Mouse (Mus musculus) embryonic facial prominence, embryonic 10.5 days (tissue): ENCODE data around the gene Scin. TPM values are rescaled to one million over a fixed set of nuclear protein-coding genes. Genes with fewer than 3 reads are reported as not detected.

Experiments used
- DNase-seq: peaks from one replicate; pipeline ENCODE4 v3.0.0-alpha.2; 2017; ENCODE audit warnings: low spot score
- H3K27ac ChIP-seq: fragments of 300-500 bp; sonication (generic); replicated peaks from 2 replicates; pipeline ENCODE4 v1.5.1; 2016; ENCODE audit warnings: mild to moderate bottlenecking
- H3K27me3 ChIP-seq: fragments of 300-500 bp; sonication (generic); replicated peaks from 2 replicates; pipeline ENCODE4 v1.6.1; 2016; ENCODE audit warnings: low read depth, mild to moderate bottlenecking; ENCODE audit not compliant: poor library complexity, severe bottlenecking
- H3K36me3 ChIP-seq: fragments of 300-500 bp; sonication (generic); replicated peaks from 2 replicates; pipeline ENCODE4 v1.6.1; 2016; ENCODE audit warnings: mild to moderate bottlenecking, moderate library complexity
- H3K4me1 ChIP-seq: fragments of 300-500 bp; sonication (generic); 2 replicates; pipeline ENCODE4 v1.6.1; 2016
- H3K4me3 ChIP-seq: fragments of 300-500 bp; sonication (generic); 2 replicates; pipeline ENCODE4 v1.5.1; 2016; ENCODE audit warnings: mild to moderate bottlenecking, moderate library complexity
- H3K9me3 ChIP-seq: fragments of 300-500 bp; sonication (generic); 2 replicates; pipeline ENCODE4 v1.6.1; 2016; ENCODE audit warnings: mild to moderate bottlenecking
- WGBS: fragments of 180-500 bp; shearing (Covaris S2); methylation state at CpG from one replicate; pipeline ENCODE4 v1.1.7; 2016; 5-methylcytosine and 5-hydroxymethylcytosine counted together
- polyA plus RNA-seq: library from polyadenylated mRNA; unstranded; fragments of >200 nt; fragmentation: Nextera tagmentation; extraction: Ambion mirVana; gene quantifications from 2 replicates; pipeline ENCODE4 v1.2.1, GENCODE M21; 2016

Scin gene
- polyA plus RNA-seq, 1 experiment from 2014 or later: not detected

DNA sequence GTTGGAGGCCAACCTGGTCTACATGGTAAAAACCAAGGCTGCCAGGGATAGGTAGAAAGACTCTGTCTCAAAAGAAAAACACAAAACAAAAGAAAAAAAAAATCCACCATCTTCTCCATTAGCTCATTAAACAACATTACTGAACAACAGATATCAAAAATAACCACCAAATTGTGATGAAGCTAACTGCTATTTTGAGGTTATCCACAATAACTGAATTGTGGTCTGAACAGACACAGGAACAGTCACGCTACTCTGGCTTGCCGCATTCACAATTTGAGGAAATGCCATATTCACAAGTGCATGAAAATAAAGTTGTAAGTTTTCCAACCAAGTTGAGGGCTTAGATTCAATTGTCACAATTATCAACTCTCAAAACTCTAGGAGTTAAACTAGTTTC, 31.7 kb downstream of the Scin start:
- H3K36me3 ChIP-seq: no peaks in the 10 kb centered on the region
- DNase-seq: no peak
- H3K4me3 ChIP-seq: no peak overlapping the region
- no peak overlapping the region for H3K27ac ChIP-seq
- no peaks in the 10 kb centered on the region for H3K9me3 ChIP-seq
- H3K27me3 ChIP-seq: no peaks in the 10 kb centered on the region
- WGBS: 96% methylated on average over 2 of the region's 2 CpGs
- H3K4me1 ChIP-seq: no peaks in the 10 kb centered on the region

DNA sequence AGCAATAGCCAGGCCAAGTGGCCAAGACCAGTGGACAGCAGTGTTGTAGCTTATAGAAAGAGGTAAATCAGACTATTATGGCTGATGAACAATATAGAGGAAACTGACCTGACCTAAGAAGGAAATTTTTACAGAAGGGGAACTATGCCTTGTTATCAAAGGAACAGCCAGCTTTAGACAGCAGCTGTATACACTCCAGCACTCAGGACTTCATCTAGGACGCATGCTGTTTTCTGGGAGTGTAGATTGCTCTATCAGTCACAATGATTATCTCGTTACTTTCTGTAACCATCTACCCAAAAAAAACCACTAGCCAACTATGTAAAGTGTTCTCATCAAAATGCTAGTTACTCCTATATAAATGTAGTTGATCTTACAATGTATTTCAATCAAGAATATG, 34.6 kb downstream of the Scin start:
- WGBS: 88% methylated on average over 2 of the region's 2 CpGs
- H3K4me3 ChIP-seq: no peak overlapping the region
- DNase-seq: no peak

DNA sequence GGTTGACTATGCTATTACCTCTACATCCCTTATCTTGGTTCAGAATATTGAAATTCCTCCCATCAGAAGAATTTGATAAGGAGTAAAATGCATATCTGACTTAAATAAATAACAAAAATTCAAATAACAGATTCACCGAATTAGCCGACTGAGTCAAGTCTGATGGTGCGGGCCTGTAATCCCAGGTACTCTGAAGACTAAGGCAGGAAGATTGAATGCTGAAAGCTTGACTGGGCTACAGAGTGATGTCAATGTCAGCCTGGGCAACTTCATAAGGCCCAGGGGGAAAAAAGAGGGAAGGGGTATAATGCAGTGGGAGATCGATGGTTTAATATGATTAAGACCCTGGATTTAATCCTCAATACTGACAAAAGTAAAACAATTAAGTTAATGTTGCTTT, 36.6 kb downstream of the Scin start:
- Histone ChIP-seq H3K27ac (no peak overlapping the region), H3K4me1 (no peaks in the 10 kb centered on the region), H3K4me3 (no peak overlapping the region), H3K27me3 (no peaks in the 10 kb centered on the region), H3K9me3 (no peaks in the 10 kb centered on the region), H3K36me3 (no peaks in the 10 kb centered on the region)
- 95% methylated on average over 4 of the region's 4 CpGs for WGBS
- DNase-seq: no peak

More for the DNA sequence above, 34.6 kb downstream of the Scin start:
- Histone ChIP-seq H3K27me3 (no peaks in the 10 kb centered on the region), H3K9me3 (no peaks in the 10 kb centered on the region), H3K27ac (no peak overlapping the region), H3K36me3 (no peaks in the 10 kb centered on the region), H3K4me1 (no peaks in the 10 kb centered on the region)

DNA sequence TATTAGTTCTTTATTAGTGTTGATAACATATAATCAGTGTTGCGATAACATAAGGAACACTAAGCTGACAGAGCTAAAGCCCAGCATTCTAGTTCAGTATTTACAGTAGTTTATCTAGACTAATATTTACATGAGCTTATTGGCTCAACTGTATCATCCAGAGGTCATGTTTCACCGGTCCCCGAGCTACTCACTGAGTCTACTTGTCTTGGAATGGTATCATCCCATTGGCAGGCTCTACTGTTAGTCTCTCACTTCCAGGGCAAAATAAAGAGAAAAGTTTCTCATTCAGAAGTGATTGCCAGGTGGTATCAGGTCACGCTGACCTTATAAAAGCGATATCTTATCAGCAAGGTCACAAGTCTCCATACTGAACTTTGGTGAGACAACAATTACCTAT, 37.0 kb downstream of the Scin start:
- Histone ChIP-seq H3K4me3 (no peak overlapping the region), H3K27ac (no peak overlapping the region), H3K27me3 (no peaks in the 10 kb centered on the region), H3K9me3 (no peaks in the 10 kb centered on the region), H3K4me1 (no peaks in the 10 kb centered on the region), H3K36me3 (no peaks in the 10 kb centered on the region)
- WGBS: 92% methylated on average over 5 of the region's 5 CpGs
- no peak for DNase-seq

DNA sequence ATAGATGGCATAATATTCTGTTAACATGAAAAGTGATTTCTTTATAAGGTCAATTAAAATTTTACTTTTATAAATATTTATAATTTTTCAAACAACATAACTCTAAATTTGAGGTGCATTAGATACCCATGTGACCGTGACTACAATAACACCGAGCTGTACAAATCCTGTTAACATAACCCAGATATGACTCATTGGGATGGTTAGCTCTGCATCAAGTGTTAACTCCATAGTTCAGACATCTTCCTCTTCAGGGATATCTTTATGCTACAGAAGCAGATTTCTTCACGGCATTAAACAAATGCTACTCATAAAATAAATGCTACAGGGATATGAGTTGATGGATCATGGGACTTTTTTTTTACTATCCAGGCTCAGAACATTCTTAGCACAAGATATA, 37.6 kb downstream of the Scin start:
- Histone ChIP-seq H3K36me3 (no peaks in the 10 kb centered on the region), H3K27ac (no peak overlapping the region), H3K4me3 (no peak overlapping the region), H3K4me1 (no peaks in the 10 kb centered on the region), H3K9me3 (no peaks in the 10 kb centered on the region), H3K27me3 (no peaks in the 10 kb centered on the region)
- WGBS: 93% methylated on average over 3 of the region's 3 CpGs
- DNase-seq: no peak

DNA sequence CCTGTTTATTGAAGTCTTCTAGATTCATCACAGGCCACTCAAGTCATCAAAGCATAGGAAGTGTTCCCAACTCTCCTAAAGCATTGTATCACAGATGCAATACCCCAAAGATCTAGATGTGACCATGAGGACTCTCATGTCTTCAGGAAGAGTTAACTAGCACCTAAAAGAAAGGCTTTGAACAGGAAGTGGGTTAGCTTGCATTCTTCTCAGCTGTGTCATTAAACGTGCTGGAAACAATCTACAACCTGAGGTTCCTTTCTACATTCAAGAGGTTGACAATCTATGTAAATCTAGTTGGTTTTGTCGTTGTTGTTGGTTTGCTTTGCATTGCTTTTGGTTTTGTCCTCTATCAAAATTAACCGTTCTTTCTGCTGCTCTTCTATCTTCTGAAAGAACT, 44.0 kb downstream of the Scin start:
- Histone ChIP-seq H3K4me3 (no peak overlapping the region), H3K27ac (no peak overlapping the region)
- 79% methylated on average over 3 of the region's 3 CpGs for WGBS

DNA sequence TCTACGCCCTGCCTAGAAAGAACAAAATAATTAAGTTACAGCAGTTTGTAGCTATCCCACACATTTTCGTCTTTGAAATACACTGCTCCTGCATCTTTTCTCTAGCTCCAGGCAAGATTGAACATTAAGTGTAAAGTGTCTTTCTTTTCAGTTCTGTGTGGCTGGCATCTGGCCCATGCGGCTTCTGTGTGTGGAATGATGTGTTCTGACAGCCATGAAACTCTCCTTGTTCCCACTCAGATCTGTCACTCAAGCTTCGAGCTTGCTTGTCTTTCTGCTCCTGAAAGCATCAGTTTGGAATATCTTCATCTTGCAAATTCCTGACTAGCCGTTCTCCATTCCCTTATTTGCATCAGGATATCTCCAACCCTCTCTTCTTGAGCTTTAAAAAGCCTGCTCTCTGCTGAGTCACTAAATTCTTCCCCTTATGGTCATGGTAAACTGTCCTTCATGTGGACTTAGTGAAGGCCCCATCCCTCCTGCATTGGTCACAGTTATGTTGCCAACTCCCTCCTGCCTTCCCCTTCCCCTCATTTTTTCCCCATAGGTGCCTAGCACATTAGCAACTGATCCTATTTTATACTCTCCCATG, 48.2 kb downstream of the Scin start:
- H3K9me3 ChIP-seq: no peaks in the 10 kb centered on the region
- 78% methylated on average over 5 of the region's 5 CpGs for WGBS
- H3K4me1 ChIP-seq: no peaks in the 10 kb centered on the region
- H3K36me3 ChIP-seq: no peaks in the 10 kb centered on the region
- H3K4me3 ChIP-seq: no peak overlapping the region
- H3K27ac ChIP-seq: no peak overlapping the region
- no peak for DNase-seq
- no peaks in the 10 kb centered on the region for H3K27me3 ChIP-seq

More for the DNA sequence above, 44.0 kb downstream of the Scin start:
- Histone ChIP-seq H3K4me1 (no peaks in the 10 kb centered on the region), H3K36me3 (no peaks in the 10 kb centered on the region), H3K27me3 (no peaks in the 10 kb centered on the region), H3K9me3 (no peaks in the 10 kb centered on the region)
- no peak for DNase-seq

DNA sequence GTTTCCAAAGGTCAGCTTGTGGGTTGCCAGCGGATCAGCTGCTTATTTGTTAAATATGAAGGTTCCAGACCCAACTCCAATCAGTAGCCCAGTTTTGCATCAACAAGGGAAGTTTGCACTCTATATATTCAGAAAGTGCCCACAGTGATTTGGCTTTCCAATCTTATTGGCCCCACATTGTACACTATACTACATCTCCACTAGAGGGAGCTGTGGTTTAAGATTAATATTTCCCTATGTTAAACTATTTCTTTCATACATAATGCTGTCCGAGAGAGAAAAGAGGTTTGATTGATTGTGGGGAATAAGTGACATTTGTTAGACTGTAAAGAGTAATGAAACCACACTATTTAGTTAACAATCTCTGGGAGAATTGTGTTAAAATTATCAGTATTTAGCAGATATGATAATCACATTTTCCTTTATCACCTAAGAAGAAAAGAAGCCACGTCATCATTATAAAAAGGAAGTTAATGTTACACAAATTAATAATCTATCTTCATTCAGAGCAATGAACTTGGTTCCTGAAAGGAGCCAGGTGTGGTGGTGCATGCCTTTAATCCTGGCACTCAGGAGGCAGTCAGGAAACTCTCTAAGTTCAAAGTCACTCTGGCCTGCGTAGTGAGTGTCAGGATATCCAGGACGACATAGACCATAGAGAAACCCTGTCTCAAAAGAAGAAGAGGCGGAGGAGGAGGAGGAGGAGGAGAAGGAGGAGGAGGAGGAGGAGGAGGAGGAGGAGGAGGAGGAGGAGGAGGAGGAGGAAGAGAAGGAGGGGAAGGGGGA, 51.4 kb downstream of the Scin start:
- Histone ChIP-seq H3K36me3 (no peaks in the 10 kb centered on the region), H3K27ac (no peak overlapping the region), H3K9me3 (no peaks in the 10 kb centered on the region), H3K27me3 (no peaks in the 10 kb centered on the region), H3K4me1 (no peaks in the 10 kb centered on the region), H3K4me3 (no peak overlapping the region)
- DNase-seq: no peak
- WGBS: 58% methylated on average over 5 of the region's 6 CpGs

DNA sequence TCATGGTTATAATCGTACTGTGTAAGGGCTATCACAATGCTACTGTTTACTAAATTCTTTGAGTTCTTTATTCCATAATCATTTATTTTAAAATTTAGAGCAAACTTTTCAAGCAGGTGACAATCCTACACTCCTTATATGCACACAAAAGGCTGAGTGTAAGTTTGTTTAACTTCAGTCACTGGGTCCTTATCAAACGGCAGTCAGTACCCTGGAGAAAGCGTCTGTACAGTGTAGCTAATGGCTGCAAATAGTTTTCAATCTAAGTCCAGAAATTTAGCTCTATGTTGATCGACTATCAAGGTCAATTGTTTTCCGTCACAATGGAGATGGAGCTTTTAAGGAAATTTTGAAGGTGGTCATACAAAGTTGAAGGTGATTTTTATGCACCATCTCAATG, 52.0 kb downstream of the Scin start:
- DNase-seq: no peak
- Histone ChIP-seq H3K36me3 (no peaks in the 10 kb centered on the region), H3K27ac (no peak overlapping the region), H3K27me3 (no peaks in the 10 kb centered on the region), H3K4me3 (no peak overlapping the region), H3K4me1 (no peaks in the 10 kb centered on the region), H3K9me3 (no peaks in the 10 kb centered on the region)
- WGBS: 80% methylated on average over 5 of the region's 5 CpGs

DNA sequence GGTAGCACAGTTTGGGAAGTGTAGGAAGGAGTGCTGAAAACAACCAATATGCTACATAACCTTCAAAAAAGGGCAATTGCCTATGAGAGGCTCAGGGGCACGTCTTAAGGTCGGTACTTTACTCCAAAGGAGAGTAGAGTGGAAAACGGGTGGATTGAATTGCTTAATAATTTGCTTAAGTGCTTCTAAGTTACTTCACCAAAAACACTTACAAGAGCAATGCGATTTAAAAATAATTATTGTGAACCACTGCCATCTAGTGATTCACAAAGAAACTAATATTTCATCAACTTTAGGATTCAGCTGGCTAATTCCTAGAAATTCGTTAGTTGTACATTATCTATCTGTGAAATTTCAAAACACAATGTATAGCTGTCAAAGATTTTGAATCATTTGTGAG, 60.4 kb downstream of the Scin start:
- H3K27me3 ChIP-seq: no peaks in the 10 kb centered on the region
- no peaks in the 10 kb centered on the region for H3K4me1 ChIP-seq
- no peak for DNase-seq
- 70% methylated on average over 5 of the region's 5 CpGs for WGBS
- no peaks in the 10 kb centered on the region for H3K36me3 ChIP-seq
- H3K27ac ChIP-seq: no peak overlapping the region
- H3K4me3 ChIP-seq: no peak overlapping the region
- H3K9me3 ChIP-seq: no peaks in the 10 kb centered on the region

DNA sequence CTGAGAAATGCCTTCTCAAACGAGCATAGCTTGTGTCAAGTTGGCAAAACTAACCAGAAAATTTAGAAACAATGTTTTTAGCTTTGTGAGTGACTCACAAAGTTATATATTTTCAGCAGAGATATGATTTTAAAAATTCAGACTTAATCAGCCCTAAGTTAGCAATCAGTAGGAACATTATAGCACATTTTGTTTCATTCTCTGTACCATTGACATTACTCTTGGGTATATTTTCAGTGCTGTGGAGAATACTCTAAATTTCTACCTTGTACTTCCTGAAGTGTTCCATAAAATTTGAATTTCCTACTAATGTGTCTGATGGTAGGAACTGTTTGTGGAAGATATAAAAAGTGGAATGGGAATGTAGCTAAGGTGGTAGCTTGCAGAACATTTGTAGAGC, 87.0 kb downstream of the Scin start:
- H3K27ac ChIP-seq: no peak overlapping the region
- no peaks in the 10 kb centered on the region for H3K9me3 ChIP-seq
- WGBS: 72% methylated on average over 1 of the region's 1 CpGs
- no peaks in the 10 kb centered on the region for H3K4me1 ChIP-seq
- no peaks in the 10 kb centered on the region for H3K27me3 ChIP-seq
- H3K4me3 ChIP-seq: no peak overlapping the region
- DNase-seq: no peak
- no peaks in the 10 kb centered on the region for H3K36me3 ChIP-seq

DNA sequence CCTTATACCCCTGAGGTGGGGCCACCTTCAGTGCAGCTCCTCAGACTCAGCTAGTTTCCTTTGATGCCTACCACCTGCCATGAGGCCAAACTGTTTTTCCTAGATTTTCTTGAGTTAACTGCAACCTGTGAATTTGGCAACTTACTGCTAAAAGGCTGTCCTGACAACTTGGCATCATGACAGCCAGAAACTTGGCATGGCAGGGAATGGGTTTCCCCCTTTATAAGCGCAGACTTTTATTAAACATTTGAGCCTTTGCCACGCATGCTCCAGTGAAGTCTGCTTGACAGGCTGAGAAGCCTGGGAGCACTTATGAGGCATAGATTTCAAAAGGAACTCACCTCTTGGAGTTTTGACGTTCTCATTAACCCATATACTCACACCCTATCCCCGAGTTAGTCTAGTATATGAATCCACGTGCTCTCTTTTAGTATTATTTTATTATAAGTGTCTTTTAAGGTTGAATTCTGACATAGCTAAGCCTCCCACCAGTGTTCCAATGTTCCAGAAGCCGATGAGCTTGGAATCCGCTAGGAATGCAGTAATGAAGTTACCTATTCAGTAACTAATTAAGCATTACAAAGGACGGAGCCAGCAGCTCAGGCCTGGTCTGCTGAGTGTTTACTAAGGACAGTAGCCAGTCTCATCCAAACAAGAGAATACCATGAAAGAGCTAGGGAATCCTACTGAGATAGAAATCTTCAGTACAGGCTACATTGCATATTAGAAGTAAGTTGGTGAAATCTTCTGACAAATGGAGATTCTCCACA, 90.0 kb downstream of the Scin start:
- Histone ChIP-seq H3K27ac (no peak overlapping the region), H3K36me3 (no peaks in the 10 kb centered on the region), H3K4me3 (no peak overlapping the region), H3K27me3 (0 out of 2 replicates have a peak, but pooled peaks cover 2% of the 10 kb centered on the region), H3K9me3 (no peaks in the 10 kb centered on the region), H3K4me1 (no peaks in the 10 kb centered on the region)
- WGBS: 87% methylated on average over 8 of the region's 8 CpGs
- DNase-seq: no peak

DNA sequence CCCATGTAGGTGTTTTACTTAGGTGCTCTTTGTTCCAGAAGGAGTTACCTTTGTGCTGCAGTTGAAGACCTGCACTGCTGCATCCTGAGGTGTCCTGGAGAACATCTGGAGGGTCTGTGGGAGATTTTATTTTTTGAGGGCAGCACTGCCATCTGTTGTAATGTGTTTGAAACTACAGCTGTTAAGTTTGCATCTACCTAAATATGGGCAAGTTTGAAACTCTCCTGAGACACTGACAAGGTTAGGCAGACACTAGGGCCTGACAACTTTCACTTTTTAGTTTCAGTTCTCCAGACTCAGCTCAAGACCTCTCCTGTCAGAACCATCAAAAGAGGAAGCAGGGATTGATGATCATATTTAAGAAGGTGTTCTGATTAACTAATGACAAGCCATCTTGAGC, 94.0 kb downstream of the Scin start:
- Histone ChIP-seq H3K9me3 (no peaks in the 10 kb centered on the region), H3K4me3 (no peak overlapping the region), H3K27me3 (0 out of 2 replicates have a peak, but pooled peaks cover 7% of the 10 kb centered on the region), H3K36me3 (no peaks in the 10 kb centered on the region), H3K4me1 (peaks cover 8% of the 10 kb centered on the region), H3K27ac (no peak overlapping the region)
- peak; percentile 34 for DNase-seq
